Comparison of ENCODE assay signal across 10 mouse cellular contexts in the genomic region with DNA sequence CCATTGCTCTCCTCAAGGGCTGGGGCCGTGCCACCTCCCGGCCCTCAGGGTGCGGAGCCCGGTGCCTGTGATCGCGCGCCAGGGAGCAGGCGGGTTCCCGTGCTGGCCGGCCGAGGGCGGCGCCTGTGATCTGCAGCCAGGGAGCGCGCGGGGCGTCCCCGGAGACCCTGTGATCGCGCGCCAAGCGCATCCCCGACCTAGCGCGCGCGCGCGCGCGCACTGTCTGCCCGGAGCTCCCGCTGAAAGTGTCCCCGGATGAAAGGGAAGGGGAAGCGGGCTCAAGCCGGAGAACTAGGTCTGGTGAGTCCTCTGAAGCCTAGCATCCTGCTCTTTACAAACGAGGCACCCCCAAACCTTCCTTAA.
A peak's percentile ranks its signal among the peaks of the same experiment; 100 is the strongest.
DNase-seq lines count a peak whose midpoint lies in the region; ATAC-seq and TF ChIP-seq lines count a peak whose summit lies in the region.
"Had no signal": no experiment of that assay in that cellular context is flagged by ENCODE, and none has a peak within 500 bp of the region (broad histone marks: within the 10 kb centered on the region; RNA-seq: fewer than 3 reads in every experiment).

No protein-coding gene starts in this region.

- H3K36me3 ChIP-seq in kidney, embryonic 14.5 days (ENCODE audit: control insufficient read depth, insufficient read depth, low read length): no peaks in the 10 kb centered on the region
- H3K36me3 ChIP-seq in heart, embryonic 13.5 days: no peaks in the 10 kb centered on the region
- no peaks in the 10 kb centered on the region for H3K36me3 ChIP-seq in midbrain, embryonic 12.5 days
- no peaks in the 10 kb centered on the region for H3K36me3 ChIP-seq in stomach, postnatal 0 days (ENCODE audit: control insufficient read depth, insufficient read depth, low read length)

- no peaks in the 10 kb centered on the region for H3K4me1 ChIP-seq in kidney, embryonic 14.5 days (ENCODE audit: control insufficient read depth, insufficient read depth, low read length)
- peaks cover 1% of the 10 kb centered on the region; the same call in 1 of the 2 replicates for H3K4me1 ChIP-seq in cortical plate, adult 2 months (ENCODE audit: control insufficient read depth, insufficient read depth, low read length)
- H3K4me1 ChIP-seq in heart, embryonic 13.5 days: peaks cover 13% of the 10 kb centered on the region; the same call in 1 of the 2 replicates
- peaks cover 24% of the 10 kb centered on the region; the same call in 1 of the 2 replicates for H3K4me1 ChIP-seq in midbrain, embryonic 12.5 days
- no peaks in the 10 kb centered on the region for H3K4me1 ChIP-seq in stomach, postnatal 0 days (replicated peaks; ENCODE audit: control insufficient read depth, insufficient read depth)

- peaks cover 20% of the 10 kb centered on the region; the same call in 1 of the 2 replicates for H3K27me3 ChIP-seq in kidney, embryonic 14.5 days (ENCODE audit: control insufficient read depth, insufficient read depth, low read length)
- H3K27me3 ChIP-seq in heart, embryonic 13.5 days (replicated peaks): peaks cover 55% of the 10 kb centered on the region
- peaks cover 34% of the 10 kb centered on the region for H3K27me3 ChIP-seq in midbrain, embryonic 12.5 days
- no peaks in the 10 kb centered on the region for H3K27me3 ChIP-seq in stomach, postnatal 0 days (ENCODE audit: control insufficient read depth, insufficient read depth, low read length)

- TF ChIP-seq POLR2A in cortical plate, adult 2 months (IDR thresholded peaks at IDR 0.05; ENCODE audit: extremely low read depth, insufficient read depth, low read length): no peak

- DNase-seq in kidney, adult 9 months: no peak
- DNase-seq in left cerebral cortex, postnatal 10 days (ENCODE audit: extremely low spot score in 1 of 2, low spot score in 2 of 2): peak; percentile 25 to 79
- DNase-seq in stomach, postnatal 0 days (ENCODE audit: low spot score): peak; percentile 90
- DNase-seq in T-cell, adult 2 months (ENCODE audit: low spot score): no peak

- no peak overlapping the region for H3K27ac ChIP-seq in kidney, embryonic 14.5 days (ENCODE audit: low read depth, low read length)
- H3K27ac ChIP-seq in cortical plate, adult 2 months (ENCODE audit: insufficient read depth, low read length): no peak overlapping the region
- H3K27ac ChIP-seq in heart, embryonic 13.5 days (replicated peaks): no peak overlapping the region
- H3K27ac ChIP-seq in midbrain, embryonic 12.5 days (replicated peaks): peak overlapping the region; percentile 35
- H3K27ac ChIP-seq in stomach, postnatal 0 days (replicated peaks): peak overlapping the region; percentile 82
- H3K27ac ChIP-seq: macrophage had no signal

- H3K4me2 ChIP-seq in kidney, embryonic 14.5 days (replicated peaks; ENCODE audit: low read depth, low read length): peak overlapping the region; percentile 89
- H3K4me2 ChIP-seq in heart, embryonic 13.5 days: peak overlapping the region; percentile 89
- H3K4me2 ChIP-seq in midbrain, embryonic 12.5 days (replicated peaks): peak overlapping the region; percentile 88
- H3K4me2 ChIP-seq in stomach, postnatal 0 days (replicated peaks; ENCODE audit: low read depth): peak overlapping the region; percentile 73

- peak overlapping the region; percentile 46 for H3K4me3 ChIP-seq in kidney, embryonic 14.5 days (ENCODE audit: low read length)
- H3K4me3 ChIP-seq in cortical plate, adult 2 months (ENCODE audit: insufficient read depth, low read length): peak overlapping the region; percentile 42
- peak overlapping the region; percentile 63 for H3K4me3 ChIP-seq in heart, embryonic 13.5 days
- peak overlapping the region; percentile 48 for H3K4me3 ChIP-seq in midbrain, embryonic 12.5 days
- H3K4me3 ChIP-seq in stomach, postnatal 0 days (ENCODE audit: low read depth, low read length): peak overlapping the region; percentile 44

- ATAC-seq in kidney, embryonic 14.5 days (ENCODE audit: low FRiP score, low TSS enrichment): peak; percentile 85
- ATAC-seq in heart, embryonic 13.5 days (ENCODE audit: extremely low read depth, insufficient number of reproducible peaks, low FRiP score, low TSS enrichment): no peak
- ATAC-seq in midbrain, embryonic 12.5 days (ENCODE audit: low FRiP score, low read depth): peak; percentile 81
- peak; percentile 80 for ATAC-seq in stomach, postnatal 0 days (ENCODE audit: low FRiP score, low TSS enrichment)
- ATAC-seq: Patski had no signal

- peak overlapping the region; percentile 32; the same call in 1 of the 2 replicates for H3K9ac ChIP-seq in kidney, embryonic 14.5 days (ENCODE audit: low read depth, low read length)
- peak overlapping the region; percentile 72 for H3K9ac ChIP-seq in heart, embryonic 13.5 days
- peak overlapping the region; percentile 37; the same call in 1 of the 2 replicates for H3K9ac ChIP-seq in midbrain, embryonic 12.5 days (replicated peaks)
- H3K9ac ChIP-seq in stomach, postnatal 0 days (ENCODE audit: low read length): no peak overlapping the region; the same call in 1 of the 2 replicates

- intact Hi-C loops in left cerebral cortex, postnatal 10 days (cut with DNase I): no loop called here

- under 1% methylated on average over 36 of the region's 37 CpGs for WGBS in kidney, embryonic 14.5 days
- 0% methylated on average over 37 of the region's 37 CpGs for WGBS in heart, embryonic 13.5 days
- under 1% methylated on average over 37 of the region's 37 CpGs for WGBS in midbrain, embryonic 12.5 days
- under 1% methylated on average over 37 of the region's 37 CpGs for WGBS in stomach, postnatal 0 days

- no peak for TF ChIP-seq EP300 in stomach, postnatal 0 days (optimal IDR thresholded peaks at IDR 0.05)

- no peak for TF ChIP-seq CTCF in cortical plate, adult 2 months (IDR thresholded peaks at IDR 0.05; ENCODE audit: extremely low read depth, insufficient read depth, low read length)
- no peak for TF ChIP-seq CTCF in stomach, postnatal 0 days (IDR thresholded peaks at IDR 0.05; ENCODE audit: low read depth)

- no peaks in the 10 kb centered on the region for H3K9me3 ChIP-seq in kidney, embryonic 14.5 days (ENCODE audit: control insufficient read depth, low read length)
- H3K9me3 ChIP-seq in heart, embryonic 13.5 days: peaks cover 3% of the 10 kb centered on the region; the same call in 1 of the 2 replicates
- H3K9me3 ChIP-seq in midbrain, embryonic 12.5 days: peaks cover 5% of the 10 kb centered on the region; the same call in 1 of the 2 replicates
- H3K9me3 ChIP-seq in stomach, postnatal 0 days (ENCODE audit: control insufficient read depth, low read length): no peaks in the 10 kb centered on the region

Comparison
In these comparisons a context has a peak if more than half of its experiments do, and no peak if none do; other contexts are left out.
1. H3K27ac ChIP-seq: peak in midbrain, embryonic 12.5 days (single experiment) and stomach, postnatal 0 days (single experiment); none in kidney, embryonic 14.5 days (single experiment), cortical plate, adult 2 months (single experiment) and heart, embryonic 13.5 days (single experiment).
2. DNase-seq: peak in left cerebral cortex, postnatal 10 days (2 of 2) and stomach, postnatal 0 days (single experiment); none in kidney, adult 9 months (single experiment) and T-cell, adult 2 months (single experiment).
3. Peak in every context shown above with its lines, with median percentiles within 50 percentile points of each other: H3K4me2 ChIP-seq and H3K4me3 ChIP-seq.